Mouse (Mus musculus) intestine, embryonic 16.5 days (tissue): ENCODE measurements around the gene Angptl4. TPM values are rescaled to one million over a fixed set of nuclear protein-coding genes. Genes with fewer than 3 reads are reported as not detected.
"Not testable (repeated sequence)": the region's sequence is repeated elsewhere in the genome, so short reads cannot be mapped to it uniquely, and the experiment has no call there.

Experiments
- ATAC-seq: fragments of 200-750 bp; cut with Nextera tagmentation; 2 replicates; pipeline ENCODE4 v1.8.0; 2017; ENCODE audit warnings: moderate TSS enrichment, moderate library complexity
- H3K27ac ChIP-seq: fragments of 300-500 bp; sonication (generic); 2 replicates; pipeline ENCODE4 v1.5.1; 2014; ENCODE audit warnings: mild to moderate bottlenecking, low read length
- H3K27me3 ChIP-seq: fragments of 300-500 bp; sonication (generic); replicated peaks from 2 replicates; pipeline ENCODE4 v1.6.1; 2014; ENCODE audit warnings: low read length, control low read depth, mixed read lengths; ENCODE audit not compliant: control insufficient read depth, insufficient read depth
- H3K36me3 ChIP-seq: fragments of 300-500 bp; sonication (generic); 2 replicates; pipeline ENCODE4 v1.6.1; 2014; ENCODE audit warnings: low read length, control low read depth; ENCODE audit not compliant: control insufficient read depth, insufficient read depth
- H3K4me1 ChIP-seq: fragments of 300-500 bp; sonication (generic); 2 replicates; pipeline ENCODE4 v1.6.1; 2014; ENCODE audit warnings: low read length, control low read depth, mixed read lengths; ENCODE audit not compliant: control insufficient read depth, insufficient read depth
- H3K4me2 ChIP-seq: fragments of 300-500 bp; sonication (generic); 2 replicates; pipeline ENCODE4 v1.6.1; 2014; ENCODE audit warnings: low read depth, low read length, control low read depth
- H3K4me3 ChIP-seq: fragments of 300-500 bp; sonication (generic); 2 replicates; pipeline ENCODE4 v1.5.1; 2014; ENCODE audit warnings: mild to moderate bottlenecking, low read length
- H3K9ac ChIP-seq: fragments of 300-500 bp; sonication (generic); 2 replicates; pipeline ENCODE4 v1.6.1; 2014; ENCODE audit warnings: low read depth, low read length
- H3K9me3 ChIP-seq: fragments of 300-500 bp; sonication (generic); 2 replicates; pipeline ENCODE4 v1.6.1; 2016; ENCODE audit warnings: low read length, control low read depth; ENCODE audit not compliant: control insufficient read depth
- WGBS: fragments of 180-500 bp; shearing (Covaris S2); extraction: QIAGEN DNeasy Blood & Tissue Kit; methylation state at CpG from one replicate; pipeline ENCODE4 v1.1.7; 2014; 5-methylcytosine and 5-hydroxymethylcytosine counted together
- polyA plus RNA-seq: library from polyadenylated mRNA; unstranded; fragments of >200 nt; fragmentation: Nextera tagmentation; extraction: Ambion mirVana; gene quantifications from 2 replicates; pipeline ENCODE4 v1.2.1, GENCODE M21; 2015

Angptl4 gene
- polyA plus RNA-seq, 1 experiment from 2014 or later, result 24.5 TPM

- not testable (repeated sequence) for ATAC-seq, H3K4me1 ChIP-seq, H3K4me3 ChIP-seq, H3K9ac ChIP-seq, H3K36me3 ChIP-seq, H3K27me3 ChIP-seq, H3K9me3 ChIP-seq, H3K4me2 ChIP-seq, H3K27ac ChIP-seq
- 64% methylated on average over 9 of the region's 9 CpGs for WGBS
Observed at GRCm38 (mm10) chr17:33732556-33733083, 49.0 kb downstream of the Angptl4 start.

GRCm38 (mm10) chr17:33729215-33729614, 52.4 kb downstream of the Angptl4 start:
- Histone ChIP-seq H3K27ac (no peak overlapping the region), H3K9me3 (no peaks in the 10 kb centered on the region), H3K9ac (no peak overlapping the region), H3K27me3 (no peaks in the 10 kb centered on the region), H3K4me1 (no peaks in the 10 kb centered on the region), H3K4me3 (no peak overlapping the region), H3K4me2 (no peak overlapping the region), H3K36me3 (no peaks in the 10 kb centered on the region)
- ATAC-seq, result no peak
- 68% methylated on average over 2 of the region's 2 CpGs for WGBS

GRCm38 (mm10) chr17:33728396-33728795, 53.2 kb downstream of the Angptl4 start:
- H3K9me3 ChIP-seq, result no peaks in the 10 kb centered on the region
- WGBS, result 75% methylated on average over 2 of the region's 2 CpGs
- no peaks in the 10 kb centered on the region for H3K36me3 ChIP-seq
- H3K4me1 ChIP-seq, result no peaks in the 10 kb centered on the region
- H3K27ac ChIP-seq, result no peak overlapping the region
- H3K9ac ChIP-seq, result no peak overlapping the region
- H3K4me3 ChIP-seq, result no peak overlapping the region
- H3K4me2 ChIP-seq, result no peak overlapping the region
- no peaks in the 10 kb centered on the region for H3K27me3 ChIP-seq
- ATAC-seq, result no peak

Other genes starting within 250 kb of the Angptl4 start
- gene Myo1f, start 226.1 kb downstream of the Angptl4 start, polyA plus RNA-seq, result 3.9 and 4.3 TPM in 2 replicates
- 38.1 and 39.6 TPM in 2 replicates for gene Zfp414, start 152.7 kb downstream of the Angptl4 start, polyA plus RNA-seq
- 0.60 and 1.1 TPM in 2 replicates for gene Pram1, start 143.8 kb downstream of the Angptl4 start, polyA plus RNA-seq
- gene Hnrnpm, start 95.0 kb downstream of the Angptl4 start, polyA plus RNA-seq, result 271 and 290 TPM in 2 replicates
- gene March2, start 63.2 kb downstream of the Angptl4 start, polyA plus RNA-seq, result 50.4 and 54.7 TPM in 2 replicates
- gene Rab11b, start 21.3 kb downstream of the Angptl4 start, polyA plus RNA-seq, result 193 and 220 TPM in 2 replicates
- gene Kank3, start 28.7 kb upstream of the Angptl4 start, polyA plus RNA-seq, result 22.7 and 23.5 TPM in 2 replicates
- 838 and 894 TPM in 2 replicates for gene Rps28, start 42.7 kb upstream of the Angptl4 start, polyA plus RNA-seq
- gene Ndufa7, start 42.7 kb upstream of the Angptl4 start, polyA plus RNA-seq, result 533 and 550 TPM in 2 replicates
- 47.6 and 53.8 TPM in 2 replicates for gene Cd320, start 61.3 kb upstream of the Angptl4 start, polyA plus RNA-seq
- not detected in 2 replicates for gene Gm7029, start 92.0 kb upstream of the Angptl4 start, polyA plus RNA-seq
- 5.9 and 7.0 TPM in 2 replicates for gene Kifc1, start 108.8 kb upstream of the Angptl4 start, polyA plus RNA-seq
- gene Platr17, start 123.3 kb upstream of the Angptl4 start, polyA plus RNA-seq, result 0.40 TPM in 1 of 2 replicates, not detected in the other
- gene Daxx, start 127.6 kb upstream of the Angptl4 start, polyA plus RNA-seq, result 37.6 and 41.6 TPM in 2 replicates
- 44.5 and 45.8 TPM in 2 replicates for gene Tapbp, start 134.1 kb upstream of the Angptl4 start, polyA plus RNA-seq
- 12.9 and 15.0 TPM in 2 replicates for gene Zbtb22, start 134.1 kb upstream of the Angptl4 start, polyA plus RNA-seq
- 24.4 and 25.9 TPM in 2 replicates for gene Rgl2, start 147.7 kb upstream of the Angptl4 start, polyA plus RNA-seq
- gene Pfdn6, start 158.5 kb upstream of the Angptl4 start, polyA plus RNA-seq, result 150 and 167 TPM in 2 replicates
- gene Wdr46, start 158.8 kb upstream of the Angptl4 start, polyA plus RNA-seq, result 24.3 and 26.1 TPM in 2 replicates
- gene B3galt4, start 169.7 kb upstream of the Angptl4 start, polyA plus RNA-seq, result 12.6 and 15.5 TPM in 2 replicates
- 46.3 and 48.1 TPM in 2 replicates for gene Vps52, start 174.0 kb upstream of the Angptl4 start, polyA plus RNA-seq
- 1,753 and 1,902 TPM in 2 replicates for gene Rps18, start 174.2 kb upstream of the Angptl4 start, polyA plus RNA-seq
- 307 and 325 TPM in 2 replicates for gene H2-K1, start 218.5 kb upstream of the Angptl4 start, polyA plus RNA-seq
- gene Ring1, start 242.8 kb upstream of the Angptl4 start, polyA plus RNA-seq, result 9.3 and 12.1 TPM in 2 replicates
- gene H2-Ke6, start 246.2 kb upstream of the Angptl4 start, polyA plus RNA-seq, result 66.0 and 66.7 TPM in 2 replicates
- gene Slc39a7, start 249.9 kb upstream of the Angptl4 start, polyA plus RNA-seq, result 171 and 176 TPM in 2 replicates
- gene Rxrb, start 250.0 kb upstream of the Angptl4 start, polyA plus RNA-seq, result 37.6 and 38.4 TPM in 2 replicates